Mouse (Mus musculus) cerebellum, adult 2 months (tissue): ENCODE measurements around the gene Sh3glb2.

Experiments
- CTCF ChIP-seq: fragments of 200-500 bp; IDR thresholded peaks from 2 replicates; pipeline ENCODE4 v1.5.1; 2011; ENCODE audit warnings: low read depth, mild to moderate bottlenecking, control low read depth, low read length, moderate library complexity, borderline replicate concordance; ENCODE audit not compliant: insufficient read depth
- POLR2A ChIP-seq: fragments of 200-500 bp; IDR thresholded peaks from 2 replicates; pipeline ENCODE4 v1.6.1; 2011; ENCODE audit warnings: low read length, control low read depth, borderline replicate concordance; ENCODE audit not compliant: insufficient read depth

DNA sequence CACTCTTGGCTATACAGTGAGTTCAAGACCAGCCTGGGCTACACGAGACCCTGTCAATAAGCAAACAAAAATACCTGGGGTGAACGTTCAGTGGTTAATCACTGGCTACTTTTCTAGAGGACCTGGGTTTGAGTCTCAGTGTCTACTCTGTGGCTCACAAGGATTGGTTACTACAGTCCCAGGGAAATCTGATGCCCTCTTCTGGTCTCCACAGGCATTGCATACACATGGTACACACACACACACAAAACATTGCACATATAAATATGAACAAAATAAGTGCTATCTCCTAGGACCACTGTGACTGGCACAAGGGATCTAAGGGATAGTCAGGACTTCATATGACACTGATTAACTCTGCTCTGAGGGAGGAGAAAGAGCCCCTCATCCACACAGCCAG lies 29.9 kb upstream of the Sh3glb2 start:
- TF ChIP-seq CTCF (no peak), POLR2A (no peak)
